Mouse (Mus musculus) retina, postnatal 7 days (tissue): ENCODE measurements around the gene Nomo1.

Experiments used
- DNase-seq: peaks from one replicate; pipeline ENCODE4 v3.0.0-alpha.2; 2012; ENCODE audit warnings: low read depth, low spot score

Nomo1 gene

GRCm38 (mm10) chr7:46033109-46033869 lies at the start of gene Nomo1:
Gene Nomo1 (plus strand): TSS chr7:46033698.
- peak; percentile 94 for DNase-seq

DNA sequence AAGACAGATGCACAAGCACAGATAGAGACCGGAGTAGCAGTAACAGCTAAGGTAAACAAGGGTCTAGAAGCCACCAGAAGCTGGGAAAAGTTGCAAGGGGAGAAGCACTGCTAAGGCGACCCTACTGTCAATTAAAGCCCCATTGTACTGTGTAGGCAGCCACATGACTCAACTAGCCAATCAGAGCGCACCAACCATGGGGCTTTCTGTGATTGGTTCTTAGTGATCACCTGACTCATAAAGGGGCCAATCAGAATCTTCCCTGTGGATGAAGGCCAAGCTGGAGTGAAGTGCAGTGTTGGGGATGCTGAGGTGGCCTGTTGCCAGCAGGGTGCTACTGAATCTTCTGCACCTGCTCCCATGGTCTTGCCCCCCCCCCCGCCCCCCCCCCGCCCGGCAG lies 46.6 kb upstream of the Nomo1 start:
- no peak for DNase-seq

- DNase-seq = no peak
Observed at GRCm38 (mm10) chr7:45988344-45988743, 45.2 kb upstream of the Nomo1 start.

DNA sequence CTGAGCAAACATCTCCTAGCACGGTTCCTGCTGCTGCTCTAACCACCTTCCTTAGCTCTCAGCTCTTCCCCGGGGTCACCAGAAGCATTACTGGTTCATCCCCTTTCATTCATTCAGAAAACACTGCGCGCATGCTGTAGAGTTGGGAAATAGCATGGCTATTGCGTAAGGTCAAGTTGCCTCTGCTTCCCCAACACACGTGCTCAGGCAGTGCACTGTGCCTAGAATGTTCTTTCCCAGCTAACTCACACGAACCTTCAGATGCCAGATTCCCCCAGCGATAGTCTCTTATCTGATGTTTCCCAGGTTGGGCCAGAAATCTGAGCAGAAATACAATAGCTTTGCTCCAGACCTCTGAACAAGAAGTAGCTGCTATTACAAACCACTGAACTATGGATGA lies 41.0 kb upstream of the Nomo1 start:
- no peak for DNase-seq

DNA sequence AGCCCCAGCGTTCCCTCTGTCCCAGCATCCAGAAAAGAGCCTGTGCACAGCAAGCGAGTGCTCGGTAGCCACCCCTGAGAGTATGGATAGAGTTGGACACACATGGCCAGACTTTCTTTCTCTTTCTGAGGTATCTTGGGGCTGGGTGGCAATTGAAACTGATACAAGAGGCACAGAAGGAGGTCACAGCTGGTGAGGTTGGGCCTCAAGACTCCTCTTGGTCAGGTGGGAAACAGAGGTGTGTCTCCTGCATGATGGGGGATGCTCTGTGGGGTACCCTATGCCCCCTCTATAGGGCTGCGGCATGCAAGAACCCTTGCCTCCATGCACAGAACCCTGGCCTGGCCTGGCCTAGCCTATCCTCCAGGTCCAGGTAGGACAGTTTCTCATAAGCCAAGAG lies 32.9 kb upstream of the Nomo1 start:
- DNase-seq = no peak

GRCm38 (mm10) chr7:46002748-46003147 lies 30.8 kb upstream of the Nomo1 start:
- no peak for DNase-seq

GRCm38 (mm10) chr7:46009578-46009977 lies 23.9 kb upstream of the Nomo1 start:
- DNase-seq = peak; percentile 60

DNA sequence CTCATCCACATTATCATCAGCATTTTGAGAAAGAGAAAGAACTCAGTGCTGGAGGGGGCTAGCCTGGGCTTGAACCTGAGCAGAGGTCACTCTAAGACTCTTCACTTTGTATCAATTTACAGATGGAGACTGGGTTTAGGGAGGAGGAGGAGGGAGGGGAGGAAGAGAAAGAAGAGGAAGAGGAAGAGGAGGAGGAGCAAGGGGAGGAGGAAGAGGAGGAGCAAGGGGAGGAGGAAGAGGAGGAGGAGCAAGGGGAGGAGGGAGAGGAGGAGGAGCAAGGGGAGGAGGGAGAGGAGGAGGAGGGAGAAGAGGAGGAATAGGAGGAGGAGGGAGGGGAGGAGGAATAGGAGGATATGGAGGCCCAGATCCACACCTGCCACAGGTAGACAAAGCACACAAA lies 21.4 kb upstream of the Nomo1 start:
- no peak for DNase-seq

- no peak for DNase-seq
Observed at GRCm38 (mm10) chr7:46013266-46014010, 20.1 kb upstream of the Nomo1 start.

- no peak for DNase-seq
Observed at GRCm38 (mm10) chr7:46019594-46019993, 13.9 kb upstream of the Nomo1 start.

- DNase-seq = no peak
Observed at GRCm38 (mm10) chr7:46021951-46022350, 11.5 kb upstream of the Nomo1 start.

GRCm38 (mm10) chr7:46025436-46025835 lies 8.1 kb upstream of the Nomo1 start:
- no peak for DNase-seq

DNA sequence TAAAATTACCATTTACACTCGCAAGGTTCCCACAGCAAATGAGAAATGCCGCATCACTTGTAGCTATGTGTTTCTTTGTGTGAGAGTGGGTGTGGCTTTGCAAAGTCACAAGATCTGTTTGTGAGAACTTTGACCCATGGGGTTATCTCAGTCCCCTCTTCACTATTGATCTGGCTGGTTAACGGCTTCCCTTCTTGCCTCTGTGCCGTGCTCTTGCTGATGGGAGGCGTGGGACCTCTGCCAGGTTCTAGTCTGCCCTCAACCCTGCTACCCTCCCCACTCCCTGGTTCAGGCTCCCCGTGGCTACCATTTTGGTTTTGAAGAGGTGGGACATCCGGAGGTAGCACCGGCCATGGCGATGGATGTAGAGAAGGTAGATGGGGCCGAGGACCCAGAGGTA lies 4.8 kb upstream of the Nomo1 start:
- no peak for DNase-seq

DNA sequence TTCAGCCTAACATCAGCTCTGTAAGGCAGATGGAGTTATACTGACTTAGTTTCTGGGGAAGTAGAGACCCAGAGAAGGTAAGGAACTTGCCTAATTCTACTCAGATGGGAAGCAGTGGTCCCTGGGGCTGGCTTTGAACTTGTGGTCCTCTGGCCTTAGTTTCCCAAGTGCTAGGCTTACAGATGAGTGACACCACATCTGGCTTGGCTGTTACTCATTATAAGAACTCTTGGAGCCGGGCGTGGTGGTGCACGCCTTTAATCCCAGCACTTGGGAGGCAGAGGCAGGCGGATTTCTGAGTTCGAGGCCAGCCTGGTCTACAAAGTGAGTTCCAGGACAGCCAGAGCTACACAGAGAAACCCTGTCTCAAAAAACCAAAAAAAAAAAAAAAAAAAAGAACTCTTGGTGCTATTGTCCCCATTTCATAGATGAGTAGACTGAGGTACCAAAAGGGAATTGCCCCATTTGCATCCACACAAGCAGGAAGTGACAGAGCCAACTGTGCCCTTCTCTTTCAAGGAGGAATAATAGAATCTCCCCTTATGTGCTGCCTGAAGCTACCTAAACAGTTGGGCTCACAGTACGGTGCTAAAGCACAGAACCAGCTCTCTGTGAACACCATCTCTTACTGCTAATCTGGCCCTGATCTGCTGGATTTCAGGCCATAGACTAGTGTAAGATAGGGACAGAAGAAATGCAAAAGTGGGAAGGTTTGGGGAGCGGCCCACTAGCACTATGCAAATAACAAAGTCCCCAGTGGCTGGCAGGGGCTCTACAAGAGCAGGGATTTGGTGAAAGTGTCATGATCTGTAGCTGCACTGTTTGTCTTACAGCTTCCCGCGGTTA lies 4.0 kb upstream of the Nomo1 start:
- DNase-seq = no peak

DNA sequence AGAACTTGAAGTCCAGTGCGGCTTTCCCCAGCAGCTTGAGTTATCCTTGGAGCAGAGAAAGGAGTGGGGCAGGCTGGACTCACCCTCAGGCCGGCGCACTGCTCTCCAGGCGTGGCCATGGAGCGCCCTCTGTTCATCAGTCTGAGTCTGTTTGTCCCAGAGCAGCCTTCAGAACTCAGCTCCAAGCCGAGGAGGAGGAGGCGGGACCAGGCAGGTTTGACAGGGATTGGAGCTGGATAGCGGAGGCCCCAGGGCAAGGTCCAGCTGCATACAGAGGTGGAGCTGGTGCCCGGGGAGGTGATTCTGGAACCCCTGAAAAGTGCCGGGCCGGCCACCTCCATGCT lies 3.4 kb upstream of the Nomo1 start, which contains the start of gene Abcc6:
Gene Abcc6 (minus strand): TSS at position 158 of the 344 bp plus-strand sequence.
- no peak for DNase-seq

GRCm38 (mm10) chr7:46031075-46031474 lies 2.4 kb upstream of the Nomo1 start:
- DNase-seq = no peak

DNA sequence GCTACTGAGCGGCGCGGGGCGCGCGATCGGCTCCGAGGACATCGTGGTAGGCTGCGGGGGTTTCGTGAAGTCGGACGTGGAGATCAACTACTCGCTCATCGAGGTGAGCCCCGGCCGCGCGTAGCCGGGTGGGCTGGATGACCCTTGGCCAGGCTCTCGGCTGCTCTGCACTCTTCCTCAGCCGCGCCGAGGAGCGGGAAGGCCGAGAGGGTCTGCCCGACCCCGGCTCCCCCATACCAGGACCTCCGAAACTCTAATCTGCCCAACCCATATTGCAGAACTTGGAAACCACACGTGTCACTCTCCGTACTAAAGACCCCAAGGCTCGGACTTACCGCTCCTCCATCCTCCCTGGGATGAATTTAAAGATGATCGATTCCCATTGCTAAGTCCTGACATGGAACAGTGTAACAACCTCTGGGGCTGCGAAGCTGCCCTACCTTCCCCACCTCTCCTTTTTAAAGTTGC lies 406 bp downstream of the Nomo1 start:
- DNase-seq = no peak

DNA sequence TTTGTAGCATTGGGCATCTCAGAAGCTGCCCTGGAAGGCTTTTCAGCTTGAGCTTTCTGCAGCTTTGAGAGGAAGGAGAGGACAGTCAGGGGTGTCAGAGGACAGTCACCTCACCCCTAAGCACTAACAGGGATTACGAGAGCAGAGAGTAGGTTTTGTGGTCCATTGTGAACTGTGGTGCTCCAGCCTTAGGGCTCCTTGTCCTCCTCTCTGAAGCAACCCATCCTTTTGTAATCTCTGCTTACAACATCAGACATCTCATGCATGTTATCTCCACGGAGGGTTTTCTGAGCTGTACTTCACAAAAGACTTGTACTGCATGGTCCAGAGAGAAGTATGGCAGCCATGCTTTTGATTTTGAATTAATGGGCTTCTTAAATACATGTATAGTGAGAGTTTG lies 1.5 kb downstream of the Nomo1 start:
- no peak for DNase-seq

DNA sequence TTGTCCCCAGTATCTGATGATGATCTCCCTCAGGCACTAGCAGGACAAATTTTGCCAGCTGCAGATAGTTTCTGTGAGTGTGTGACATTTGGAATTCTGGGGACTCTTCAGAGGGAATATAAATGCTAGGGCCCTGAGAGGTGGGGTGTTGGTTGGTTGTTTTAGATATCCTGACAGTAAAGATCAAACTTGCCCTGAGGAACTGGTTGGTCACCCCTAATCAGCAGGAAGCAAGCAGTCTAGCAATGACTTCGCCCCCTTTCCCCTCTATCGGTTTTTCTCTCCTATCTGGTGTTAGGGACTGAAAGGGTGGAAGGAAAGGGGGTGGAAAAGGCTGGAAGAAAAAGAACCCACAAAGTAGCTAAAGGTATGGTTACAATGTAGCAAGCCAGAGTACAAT lies 2.0 kb downstream of the Nomo1 start:
- no peak for DNase-seq

DNA sequence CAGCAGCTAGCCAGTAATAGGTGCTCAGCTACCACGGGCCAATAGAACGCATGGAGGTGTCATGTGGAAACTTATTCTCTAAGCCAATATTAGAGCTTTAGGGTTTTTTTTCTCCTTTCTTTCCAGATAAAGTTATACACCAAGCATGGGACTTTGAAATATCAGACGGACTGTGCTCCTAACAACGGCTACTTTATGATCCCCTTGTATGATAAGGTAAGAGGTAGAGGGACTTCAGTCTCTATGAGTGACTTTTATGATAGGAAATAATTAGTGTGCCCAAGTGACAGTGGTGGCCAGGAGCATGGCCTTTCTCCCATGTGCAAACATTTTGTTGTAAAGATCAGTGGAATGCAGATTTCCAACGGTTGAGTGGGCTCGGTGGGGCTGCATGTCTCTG lies 3.9 kb downstream of the Nomo1 start:
- DNase-seq = no peak

DNA sequence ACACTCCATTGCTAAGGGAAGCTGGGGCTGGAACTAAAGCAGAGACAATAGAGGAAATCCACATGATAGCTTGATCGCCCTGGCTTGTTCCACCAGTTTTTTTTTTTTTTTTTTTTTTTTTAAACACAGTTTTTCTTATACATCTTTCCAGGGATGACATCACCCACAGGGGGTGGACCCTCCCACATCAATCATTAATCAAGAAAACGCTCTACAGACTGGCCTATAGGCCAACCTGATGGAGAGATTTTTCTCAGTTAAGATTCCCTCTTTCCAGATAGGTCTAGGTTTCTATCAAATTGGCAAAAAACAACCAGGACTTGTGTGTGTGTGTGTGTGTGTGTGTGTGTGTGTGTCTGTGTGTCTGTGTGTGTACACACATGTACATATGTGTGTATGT lies 6.4 kb downstream of the Nomo1 start:
- DNase-seq = no peak

DNA sequence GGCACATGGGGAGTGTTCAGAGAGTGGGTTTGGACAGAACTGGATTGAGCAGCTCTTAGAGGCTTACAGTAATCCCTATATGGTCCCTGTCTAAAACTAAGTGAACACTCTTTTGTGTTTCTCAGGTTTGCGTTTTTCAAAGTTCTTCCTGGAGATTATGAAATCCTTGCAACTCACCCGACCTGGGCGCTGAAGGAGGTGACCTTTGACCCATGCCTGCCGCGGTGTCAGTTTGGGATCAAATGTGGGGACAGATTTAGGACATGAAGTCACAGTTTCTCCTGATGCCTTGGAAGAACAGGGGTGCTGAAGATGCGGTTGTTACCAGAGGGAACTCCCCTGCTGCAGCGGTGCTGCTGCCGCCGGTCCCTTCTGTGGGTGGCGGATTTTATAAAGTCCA lies 10.6 kb downstream of the Nomo1 start:
- no peak for DNase-seq
